Mouse (Mus musculus) CH12.LX (cell line): Measurements from ENCODE around the gene Rpl10-ps3. TPM values are rescaled to one million over a fixed set of nuclear protein-coding genes. Genes with fewer than 3 reads are reported as not detected.

Source experiments
- DNase-seq: peaks from one replicate; pipeline ENCODE4 v3.0.0-alpha.2; 2013; ENCODE audit errors: extremely low read depth
- H3K27ac ChIP-seq: 2 replicates; pipeline ENCODE4 v1.5.1; 2012; ENCODE audit warnings: low read depth, mild to moderate bottlenecking, control low read depth, moderate library complexity; ENCODE audit not compliant: insufficient read depth
- H3K27me3 ChIP-seq: replicated peaks from 2 replicates; pipeline ENCODE3; 2012; ENCODE audit warnings: inconsistent platforms
- H3K36me3 ChIP-seq, 2 experiments: replicated peaks in 1 of 2; 2 replicates each; pipeline versions ENCODE3 to v1.6.1; 2012; ENCODE audit warnings: inconsistent platforms in 1 of 2, low read length in 1 of 2, mild to moderate bottlenecking in 1 of 2, mixed read lengths in 1 of 2, moderate library complexity in 1 of 2; ENCODE audit not compliant: control insufficient read depth in 1 of 2, insufficient read depth in 1 of 2
- H3K4me1 ChIP-seq, 2 experiments: 2 replicates each; pipeline ENCODE4 v1.6.1; 2012; ENCODE audit warnings: inconsistent platforms in 1 of 2, moderate library complexity in 1 of 2; ENCODE audit not compliant: insufficient read depth in 2 of 2, control insufficient read depth in 1 of 2
- H3K4me2 ChIP-seq: 2 replicates; pipeline ENCODE4 v1.6.1; 2012; ENCODE audit warnings: low read depth, mild to moderate bottlenecking, control low read depth; ENCODE audit not compliant: poor library complexity, insufficient read depth, severe bottlenecking
- H3K4me3 ChIP-seq, 3 experiments: fragments of 150-350 bp in 1 of 3; sonication (generic) in 1 of 3; replicated peaks in 1 of 3; 2 replicates each; pipeline versions ENCODE3 to v1.5.1; 2011 to 2012; ENCODE audit warnings: low read depth in 2 of 3, low read length in 2 of 3, mild to moderate bottlenecking in 2 of 3, moderate library complexity in 2 of 3, control low read depth in 1 of 3, improper control_type of control experiment in 1 of 3, inconsistent platforms in 1 of 3, mixed read lengths in 1 of 3; ENCODE audit not compliant: poor library complexity in 1 of 3
- H3K79me2 ChIP-seq: replicated peaks from 2 replicates; pipeline ENCODE4 v1.6.1; 2012; ENCODE audit warnings: mild to moderate bottlenecking, moderate library complexity; ENCODE audit not compliant: control insufficient read depth, poor library complexity, insufficient read depth, severe bottlenecking; ENCODE audit errors: extremely low read depth
- H3K9ac ChIP-seq: 2 replicates; pipeline ENCODE4 v1.6.1; 2012; ENCODE audit warnings: low read depth, mild to moderate bottlenecking, control low read depth, moderate library complexity; ENCODE audit not compliant: insufficient read depth
- H3K9me3 ChIP-seq: replicated peaks from 2 replicates; pipeline ENCODE3; 2012; ENCODE audit warnings: low read length, inconsistent platforms, mixed read lengths
- CHD2 ChIP-seq: IDR thresholded peaks from 2 replicates; pipeline ENCODE4 v1.6.1; 2011; ENCODE audit warnings: low read length, improper control_type of control experiment
- CTCF ChIP-seq, 2 experiments: IDR thresholded peaks in 1 of 2; conservative IDR thresholded peaks in 1 of 2; 2 replicates each; pipeline ENCODE4 v1.5.1; 2011 to 2012; ENCODE audit warnings: low read depth in 2 of 2, low read length in 2 of 2, improper control_type of control experiment in 1 of 2, inconsistent platforms in 1 of 2, mild to moderate bottlenecking in 1 of 2, moderate library complexity in 1 of 2
- EP300 ChIP-seq: IDR thresholded peaks from 2 replicates; pipeline ENCODE4 v1.6.1; 2011; ENCODE audit warnings: low read length, improper control_type of control experiment
- IRF4 ChIP-seq: IDR thresholded peaks from 2 replicates; pipeline ENCODE4 v1.6.1; 2014; ENCODE audit warnings: low read depth, mild to moderate bottlenecking, inconsistent platforms, low read length, improper control_type of control experiment
- MAX ChIP-seq: IDR thresholded peaks from 2 replicates; pipeline ENCODE4 v1.6.1; 2011; ENCODE audit warnings: low read length, improper control_type of control experiment
- MAZ ChIP-seq: IDR thresholded peaks from 2 replicates; pipeline ENCODE4 v1.6.1; 2012; ENCODE audit warnings: low read depth, mild to moderate bottlenecking, inconsistent platforms, low read length, improper control_type of control experiment, moderate library complexity
- MEF2A ChIP-seq: IDR thresholded peaks from 2 replicates; pipeline ENCODE4 v1.6.1; 2014; ENCODE audit warnings: low read depth, mild to moderate bottlenecking, inconsistent platforms, low read length, improper control_type of control experiment, borderline replicate concordance
- MXI1 ChIP-seq: IDR thresholded peaks from 2 replicates; pipeline ENCODE4 v1.6.1; 2011; ENCODE audit warnings: mild to moderate bottlenecking, low read depth, low read length, improper control_type of control experiment
- MYC ChIP-seq: IDR thresholded peaks from 2 replicates; pipeline ENCODE4 v1.6.1; 2011; ENCODE audit warnings: low read depth, mild to moderate bottlenecking, improper control_type of control experiment, low read length
- NRF1 ChIP-seq: IDR thresholded peaks from 2 replicates; pipeline ENCODE4 v1.6.1; 2014; ENCODE audit warnings: low read depth, mild to moderate bottlenecking, inconsistent platforms, low read length, improper control_type of control experiment, moderate library complexity
- PAX5 ChIP-seq: IDR thresholded peaks from 2 replicates; pipeline ENCODE4 v1.6.1; 2012; ENCODE audit warnings: low read length, inconsistent platforms, mixed read lengths
- RAD21 ChIP-seq: IDR thresholded peaks from 2 replicates; pipeline ENCODE4 v1.6.1; 2011; ENCODE audit warnings: low read depth, mild to moderate bottlenecking, low read length, improper control_type of control experiment, moderate library complexity
- SIN3A ChIP-seq: IDR thresholded peaks from 2 replicates; pipeline ENCODE4 v1.6.1; 2012; ENCODE audit warnings: low read length, improper control_type of control experiment, inconsistent platforms
- SMC3 ChIP-seq: IDR thresholded peaks from 2 replicates; pipeline ENCODE4 v1.6.1; 2011; ENCODE audit warnings: low read depth, low read length, improper control_type of control experiment
- UBTF ChIP-seq: IDR thresholded peaks from 2 replicates; pipeline ENCODE4 v1.6.1; 2012; ENCODE audit warnings: low read depth, mild to moderate bottlenecking, inconsistent platforms, low read length, improper control_type of control experiment, moderate library complexity
- USF1 ChIP-seq: IDR thresholded peaks from 2 replicates; pipeline ENCODE4 v1.6.1; 2014; ENCODE audit warnings: low read depth, mild to moderate bottlenecking, inconsistent platforms, low read length, improper control_type of control experiment
- ZC3H11A ChIP-seq: IDR thresholded peaks from 2 replicates; pipeline ENCODE4 v1.6.1; 2012; ENCODE audit warnings: low read depth, mild to moderate bottlenecking, inconsistent platforms, low read length, improper control_type of control experiment
- ZNF384 ChIP-seq: IDR thresholded peaks from 2 replicates; pipeline ENCODE4 v1.6.1; 2012; ENCODE audit warnings: low read depth, low read length, improper control_type of control experiment, inconsistent platforms
- dilution Hi-C: fragments of 300-500 bp; cut with MboI; formaldehyde crosslinking; loops from 2 replicates; pipeline ENCODE4 v1.14.3; 2020; ENCODE audit warnings: low sequenced_read_pairs; ENCODE audit not compliant: extremely low pct_unique_long_range_greater_than_20kb, extremely low pct_ligation_motif_present
- in situ Hi-C: fragments of 300-500 bp; cut with MboI; formaldehyde crosslinking; loops from 3 replicates; pipeline ENCODE4 v1.14.3; 2019; ENCODE audit warnings: low sequenced_read_pairs, low pct_ligation_motif_present, low pct_unique_long_range_greater_than_20kb, mixed read lengths
- polyA plus RNA-seq: library from polyadenylated mRNA; unstranded; fragments of >175 nt; gene quantifications from 2 replicates; pipeline ENCODE4 v1.2.1, GENCODE M21; 2012; ENCODE audit warnings: low read depth; ENCODE audit not compliant: insufficient read length
- total RNA-seq, 2 experiments: library from RNA; depleted of rRNA; stranded (reverse); fragments of 300-350 nt in 1 of 2; fragments of >200 nt in 1 of 2; gene quantifications; 2 replicates each; pipeline ENCODE4 v1.2.3; 2012 to 2014

Gene Rpl10-ps3
- total and polyA plus RNA-seq, 3 experiments, result 373 to 2,259 (median 1,294) TPM

DNA sequence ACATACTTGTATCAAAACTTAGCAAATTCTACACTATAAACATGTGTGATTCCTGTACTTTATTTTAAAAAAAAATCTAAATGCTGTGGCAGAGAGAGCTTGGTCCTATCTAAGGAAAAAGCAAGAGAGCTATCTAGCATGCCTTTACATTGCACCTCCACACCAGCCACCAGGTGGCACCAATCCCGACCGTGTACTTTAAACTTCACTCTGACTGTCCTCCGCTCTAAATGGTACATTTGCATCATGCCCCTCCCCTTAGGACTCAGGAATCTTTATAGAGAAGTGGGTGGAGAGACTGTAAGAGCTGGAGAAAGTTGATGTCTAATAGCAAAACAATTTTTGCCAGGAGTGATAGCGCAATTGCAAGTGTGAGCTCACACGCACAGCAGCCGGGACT lies 11.4 kb downstream of the Rpl10-ps3 start:
- Histone ChIP-seq H3K4me1 (peaks cover 0 to 16% of the 10 kb centered on the region in 2 experiments; a peak in 2 of 4 replicates), H3K9ac (no peak overlapping the region), H3K27me3 (no peaks in the 10 kb centered on the region), H3K79me2 (no peaks in the 10 kb centered on the region), H3K9me3 (no peaks in the 10 kb centered on the region), H3K36me3 (no peaks in the 10 kb centered on the region), H3K4me2 (peak overlapping the region; percentile 15; the same call in 1 of the 2 replicates), H3K27ac (no peak overlapping the region), H3K4me3 (no peak overlapping the region)
- in situ Hi-C loops (loop anchor here (10.0 kb wide), 2 partner anchors 101 to 191 kb away; partner anchors contain the start of gene Pts), dilution Hi-C loops (no loop called here)
- TF ChIP-seq SMC3 (peak; percentile 90), IRF4 (no peak), MXI1 (no peak), RAD21 (peak; percentile 55), EP300 (no peak), MAZ (peak; percentile 71; the same call in 1 of the 2 replicates), CTCF (conservative IDR thresholded peaks at IDR 0.05 in 1 of 2, IDR thresholded peaks at IDR 0.05 in 1 of 2; ENCODE audit: low read depth in 2 of 2, low read length in 2 of 2) (peak; percentile 85), USF1 (no peak), MYC (no peak), MAX (no peak), ZC3H11A (0 out of 2 replicates have a peak, but pooled peaks have one; percentile 7), MEF2A (no peak), PAX5 (no peak)
- peak; percentile 77 for DNase-seq

DNA sequence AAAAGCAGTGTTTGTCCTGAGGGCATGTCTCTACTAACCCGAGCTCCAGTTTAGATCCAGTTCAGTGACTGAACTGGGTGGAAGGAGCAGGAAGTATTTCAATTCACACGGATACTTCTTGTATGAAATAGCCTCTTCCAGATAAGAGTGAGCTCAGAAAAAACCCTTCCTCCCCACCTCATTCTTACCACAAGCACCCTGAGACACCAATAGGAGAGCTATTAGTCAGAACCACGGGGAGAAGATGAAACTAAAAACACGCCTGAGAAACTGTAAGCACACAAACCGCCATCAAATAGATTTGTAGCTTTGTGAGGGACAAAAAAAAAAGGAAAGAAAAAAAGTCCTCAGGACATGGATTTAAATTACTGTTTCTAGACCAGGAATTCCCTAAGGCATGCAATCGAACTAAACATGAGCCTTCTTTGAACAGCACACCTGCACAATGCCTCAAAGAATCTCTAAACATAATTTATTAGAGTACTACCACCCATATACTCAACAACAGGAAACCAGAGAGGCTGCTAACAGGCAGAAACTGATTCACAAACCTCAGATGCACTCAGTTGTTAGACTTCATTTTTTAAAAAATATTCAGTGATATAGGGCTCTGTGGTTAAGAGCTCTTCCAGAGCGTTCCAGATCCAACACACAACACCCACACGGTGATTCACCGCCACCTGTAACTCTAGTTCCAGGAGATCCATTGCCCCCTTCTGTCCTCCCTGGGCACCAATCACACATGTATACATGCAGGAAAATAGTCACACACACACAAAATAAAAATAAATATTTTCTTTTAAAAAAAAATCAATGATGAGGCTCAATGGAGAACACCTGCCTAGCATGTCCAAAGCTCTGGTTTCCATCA lies 20.2 kb downstream of the Rpl10-ps3 start:
- H3K9ac ChIP-seq, result no peak overlapping the region
- DNase-seq, result peak; percentile 31
- TF ChIP-seq SIN3A (no peak), UBTF (no peak), CHD2 (no peak), NRF1 (no peak), ZNF384 (0 out of 2 replicates have a peak, but pooled peaks have one; percentile 10)
- TF ChIP-seq, all 38 proteins: peak for 1
- H3K9me3 ChIP-seq, result peaks cover 7% of the 10 kb centered on the region
- H3K4me1 ChIP-seq, result 0 out of 4 replicates have a peak, but pooled peaks cover 0 to 2% of the 10 kb centered on the region in 2 experiments
- dilution Hi-C loops, result no loop called here
- H3K36me3 ChIP-seq, result no peaks in the 10 kb centered on the region
- no peaks in the 10 kb centered on the region for H3K79me2 ChIP-seq
- H3K4me2 ChIP-seq, result no peak overlapping the region
- in situ Hi-C loops, result no loop called here
- no peak overlapping the region for H3K27ac ChIP-seq
- no peaks in the 10 kb centered on the region for H3K27me3 ChIP-seq
- H3K4me3 ChIP-seq, result no peak overlapping the region
